Mouse (Mus musculus): Measurements from ENCODE around the gene Gsto2. TPM values are rescaled to one million over a fixed set of nuclear protein-coding genes. Genes with fewer than 3 reads are reported as not detected.
A peak's percentile ranks its signal among the peaks of the same experiment; 100 is the strongest.

Gene Gsto2
- polyA plus RNA-seq, 1 experiment from 2014 or later: 1.1 TPM

GRCm38 (mm10) chr19:47864721-47865120 lies 613 bp upstream of the Gsto2 start:
- H3K4me3 ChIP-seq (ENCODE audit: low read depth, low read length): peak overlapping the region; percentile 52; the same call in 1 of the 2 replicates
- no peaks in the 10 kb centered on the region for H3K9me3 ChIP-seq (ENCODE audit: control insufficient read depth, low read depth, low read length)
- H3K4me1 ChIP-seq (ENCODE audit: control insufficient read depth, insufficient read depth, low read length): no peaks in the 10 kb centered on the region
- no peak for ATAC-seq (ENCODE audit: insufficient number of reproducible peaks, insufficient read depth, low FRiP score, low read depth)
- peak overlapping the region; percentile 74 for H3K4me2 ChIP-seq (replicated peaks; ENCODE audit: low read depth, low read length)
- WGBS: 83% methylated on average over 7 of the region's 7 CpGs
- peak overlapping the region; percentile 62; the same call in 1 of the 2 replicates for H3K9ac ChIP-seq (replicated peaks; ENCODE audit: low read depth, low read length)
- H3K36me3 ChIP-seq (ENCODE audit: control insufficient read depth, insufficient read depth, low read length): peaks cover 23% of the 10 kb centered on the region; the same call in 1 of the 2 replicates
- no peaks in the 10 kb centered on the region for H3K27me3 ChIP-seq (ENCODE audit: control insufficient read depth, insufficient read depth, low read length)
- H3K27ac ChIP-seq (ENCODE audit: low read length): no peak overlapping the region

- Histone ChIP-seq H3K27ac (ENCODE audit: low read length) (no peak overlapping the region), H3K4me2 (replicated peaks; ENCODE audit: low read depth, low read length) (no peak overlapping the region), H3K4me3 (ENCODE audit: low read depth, low read length) (no peak overlapping the region), H3K36me3 (ENCODE audit: control insufficient read depth, insufficient read depth, low read length) (peaks cover 8% of the 10 kb centered on the region; the same call in 1 of the 2 replicates), H3K9ac (replicated peaks; ENCODE audit: low read depth, low read length) (no peak overlapping the region), H3K4me1 (ENCODE audit: control insufficient read depth, insufficient read depth, low read length) (no peaks in the 10 kb centered on the region), H3K9me3 (ENCODE audit: control insufficient read depth, low read depth, low read length) (no peaks in the 10 kb centered on the region), H3K27me3 (ENCODE audit: control insufficient read depth, insufficient read depth, low read length) (no peaks in the 10 kb centered on the region)
- ATAC-seq (ENCODE audit: insufficient number of reproducible peaks, insufficient read depth, low FRiP score, low read depth): no peak
- 49% methylated on average over 4 of the region's 4 CpGs for WGBS
These were observed 2.4 kb downstream of the Gsto2 start for GRCm38 (mm10) chr19:47867628-47868175.

- WGBS: 56% methylated on average over 4 of the region's 4 CpGs
- H3K4me1 ChIP-seq (ENCODE audit: control insufficient read depth, insufficient read depth, low read length): no peaks in the 10 kb centered on the region
- no peak for ATAC-seq (ENCODE audit: insufficient number of reproducible peaks, insufficient read depth, low FRiP score, low read depth)
- no peak overlapping the region for H3K9ac ChIP-seq (replicated peaks; ENCODE audit: low read depth, low read length)
- H3K36me3 ChIP-seq (ENCODE audit: control insufficient read depth, insufficient read depth, low read length): no peaks in the 10 kb centered on the region
- H3K27me3 ChIP-seq (ENCODE audit: control insufficient read depth, insufficient read depth, low read length): no peaks in the 10 kb centered on the region
- no peaks in the 10 kb centered on the region for H3K9me3 ChIP-seq (ENCODE audit: control insufficient read depth, low read depth, low read length)
- no peak overlapping the region for H3K4me2 ChIP-seq (replicated peaks; ENCODE audit: low read depth, low read length)
- no peak overlapping the region for H3K4me3 ChIP-seq (ENCODE audit: low read depth, low read length)
- no peak overlapping the region for H3K27ac ChIP-seq (ENCODE audit: low read length)
These were observed 3.6 kb downstream of the Gsto2 start for GRCm38 (mm10) chr19:47868951-47869350.

- Histone ChIP-seq H3K9ac (replicated peaks; ENCODE audit: low read depth, low read length) (no peak overlapping the region), H3K27ac (ENCODE audit: low read length) (no peak overlapping the region), H3K4me2 (replicated peaks; ENCODE audit: low read depth, low read length) (no peak overlapping the region)
These were observed 4.2 kb downstream of the Gsto2 start for GRCm38 (mm10) chr19:47869516-47869915.

GRCm38 (mm10) chr19:47870102-47870666 lies 4.8 kb downstream of the Gsto2 start:
- Histone ChIP-seq H3K9ac (replicated peaks; ENCODE audit: low read depth, low read length) (no peak overlapping the region), H3K9me3 (ENCODE audit: control insufficient read depth, low read depth, low read length) (no peaks in the 10 kb centered on the region), H3K4me3 (ENCODE audit: low read depth, low read length) (no peak overlapping the region), H3K36me3 (ENCODE audit: control insufficient read depth, insufficient read depth, low read length) (no peaks in the 10 kb centered on the region), H3K27ac (ENCODE audit: low read length) (no peak overlapping the region), H3K4me1 (ENCODE audit: control insufficient read depth, insufficient read depth, low read length) (no peaks in the 10 kb centered on the region), H3K4me2 (replicated peaks; ENCODE audit: low read depth, low read length) (no peak overlapping the region), H3K27me3 (ENCODE audit: control insufficient read depth, insufficient read depth, low read length) (no peaks in the 10 kb centered on the region)
- WGBS: 66% methylated on average over 7 of the region's 7 CpGs
- ATAC-seq (ENCODE audit: insufficient number of reproducible peaks, insufficient read depth, low FRiP score, low read depth): no peak

More at GRCm38 (mm10) chr19:47869516-47869915, 4.2 kb downstream of the Gsto2 start:
- H3K27me3 ChIP-seq (ENCODE audit: control insufficient read depth, insufficient read depth, low read length): no peaks in the 10 kb centered on the region
- ATAC-seq (ENCODE audit: insufficient number of reproducible peaks, insufficient read depth, low FRiP score, low read depth): no peak
- WGBS: 26% methylated on average over 3 of the region's 3 CpGs
- H3K4me1 ChIP-seq (ENCODE audit: control insufficient read depth, insufficient read depth, low read length): no peaks in the 10 kb centered on the region
- H3K9me3 ChIP-seq (ENCODE audit: control insufficient read depth, low read depth, low read length): no peaks in the 10 kb centered on the region
- H3K4me3 ChIP-seq (ENCODE audit: low read depth, low read length): no peak overlapping the region
- H3K36me3 ChIP-seq (ENCODE audit: control insufficient read depth, insufficient read depth, low read length): no peaks in the 10 kb centered on the region

- no peak for ATAC-seq (ENCODE audit: insufficient number of reproducible peaks, insufficient read depth, low FRiP score, low read depth)
- Histone ChIP-seq H3K27me3 (ENCODE audit: control insufficient read depth, insufficient read depth, low read length) (no peaks in the 10 kb centered on the region), H3K4me3 (ENCODE audit: low read depth, low read length) (no peak overlapping the region), H3K4me1 (ENCODE audit: control insufficient read depth, insufficient read depth, low read length) (no peaks in the 10 kb centered on the region), H3K27ac (ENCODE audit: low read length) (no peak overlapping the region), H3K9ac (replicated peaks; ENCODE audit: low read depth, low read length) (no peak overlapping the region), H3K36me3 (ENCODE audit: control insufficient read depth, insufficient read depth, low read length) (no peaks in the 10 kb centered on the region), H3K4me2 (replicated peaks; ENCODE audit: low read depth, low read length) (no peak overlapping the region), H3K9me3 (ENCODE audit: control insufficient read depth, low read depth, low read length) (no peaks in the 10 kb centered on the region)
- 34% methylated on average over 10 of the region's 10 CpGs for WGBS
These were observed 6.2 kb downstream of the Gsto2 start for GRCm38 (mm10) chr19:47871515-47871914.

- Histone ChIP-seq H3K27ac (ENCODE audit: low read length) (no peak overlapping the region), H3K4me2 (replicated peaks; ENCODE audit: low read depth, low read length) (no peak overlapping the region), H3K4me1 (ENCODE audit: control insufficient read depth, insufficient read depth, low read length) (no peaks in the 10 kb centered on the region), H3K27me3 (ENCODE audit: control insufficient read depth, insufficient read depth, low read length) (no peaks in the 10 kb centered on the region), H3K4me3 (ENCODE audit: low read depth, low read length) (no peak overlapping the region), H3K9me3 (ENCODE audit: control insufficient read depth, low read depth, low read length) (no peaks in the 10 kb centered on the region), H3K9ac (replicated peaks; ENCODE audit: low read depth, low read length) (no peak overlapping the region), H3K36me3 (ENCODE audit: control insufficient read depth, insufficient read depth, low read length) (no peaks in the 10 kb centered on the region)
- ATAC-seq (ENCODE audit: insufficient number of reproducible peaks, insufficient read depth, low FRiP score, low read depth): no peak
- 60% methylated on average over 15 of the region's 15 CpGs for WGBS
These were observed 10.9 kb downstream of the Gsto2 start for GRCm38 (mm10) chr19:47876252-47876651.

GRCm38 (mm10) chr19:47881538-47881937 lies 16.2 kb downstream of the Gsto2 start:
- Histone ChIP-seq H3K4me1 (ENCODE audit: control insufficient read depth, insufficient read depth, low read length) (peaks cover 3% of the 10 kb centered on the region; the same call in 1 of the 2 replicates), H3K9ac (replicated peaks; ENCODE audit: low read depth, low read length) (no peak overlapping the region), H3K4me2 (replicated peaks; ENCODE audit: low read depth, low read length) (no peak overlapping the region), H3K36me3 (ENCODE audit: control insufficient read depth, insufficient read depth, low read length) (no peaks in the 10 kb centered on the region), H3K9me3 (ENCODE audit: control insufficient read depth, low read depth, low read length) (no peaks in the 10 kb centered on the region), H3K27me3 (ENCODE audit: control insufficient read depth, insufficient read depth, low read length) (no peaks in the 10 kb centered on the region), H3K27ac (ENCODE audit: low read length) (no peak overlapping the region), H3K4me3 (ENCODE audit: low read depth, low read length) (no peak overlapping the region)
- 78% methylated on average over 7 of the region's 7 CpGs for WGBS
- no peak for ATAC-seq (ENCODE audit: insufficient number of reproducible peaks, insufficient read depth, low FRiP score, low read depth)
